Mouse (Mus musculus) neural tube, embryonic 12.5 days (tissue): ENCODE data around the gene Tshz2. TPM values are rescaled to one million over a fixed set of nuclear protein-coding genes. Genes with fewer than 3 reads are reported as not detected.

ENCODE experiments used
- ATAC-seq: fragments of 200-750 bp; cut with Nextera tagmentation; 2 replicates; pipeline ENCODE4 v1.8.0; 2017; ENCODE audit warnings: low read depth, mild to moderate bottlenecking, moderate TSS enrichment, moderate library complexity; ENCODE audit not compliant: low FRiP score
- H3K27ac ChIP-seq: fragments of 300-500 bp; sonication (generic); 2 replicates; pipeline ENCODE4 v1.5.1; 2016
- H3K27me3 ChIP-seq: fragments of 300-500 bp; sonication (generic); replicated peaks from 2 replicates; pipeline ENCODE4 v1.6.1; 2016; ENCODE audit warnings: mild to moderate bottlenecking
- H3K36me3 ChIP-seq: fragments of 300-500 bp; sonication (generic); 2 replicates; pipeline ENCODE4 v1.6.1; 2016; ENCODE audit warnings: mild to moderate bottlenecking
- H3K4me1 ChIP-seq: fragments of 300-500 bp; sonication (generic); 2 replicates; pipeline ENCODE4 v1.6.1; 2016
- H3K4me2 ChIP-seq: fragments of 300-500 bp; sonication (generic); replicated peaks from 2 replicates; pipeline ENCODE4 v1.6.1; 2016; ENCODE audit warnings: mild to moderate bottlenecking
- H3K4me3 ChIP-seq: fragments of 300-500 bp; sonication (generic); 2 replicates; pipeline ENCODE4 v1.5.1; 2016
- H3K9ac ChIP-seq: fragments of 300-500 bp; sonication (generic); 2 replicates; pipeline ENCODE4 v1.6.1; 2016; ENCODE audit warnings: mild to moderate bottlenecking
- H3K9me3 ChIP-seq: fragments of 300-500 bp; sonication (generic); 2 replicates; pipeline ENCODE4 v1.6.1; 2016; ENCODE audit warnings: mild to moderate bottlenecking
- WGBS: fragments of 180-500 bp; shearing (Covaris S2); methylation state at CpG from one replicate; pipeline ENCODE4 v1.1.7; 2016; 5-methylcytosine and 5-hydroxymethylcytosine counted together
- polyA plus RNA-seq: library from polyadenylated mRNA; unstranded; fragments of >200 nt; fragmentation: Nextera tagmentation; extraction: Ambion mirVana; gene quantifications from 2 replicates; pipeline ENCODE4 v1.2.1, GENCODE M21; 2016

Tshz2 gene
- polyA plus RNA-seq, 1 experiment from 2014 or later = 30.7 TPM

DNA sequence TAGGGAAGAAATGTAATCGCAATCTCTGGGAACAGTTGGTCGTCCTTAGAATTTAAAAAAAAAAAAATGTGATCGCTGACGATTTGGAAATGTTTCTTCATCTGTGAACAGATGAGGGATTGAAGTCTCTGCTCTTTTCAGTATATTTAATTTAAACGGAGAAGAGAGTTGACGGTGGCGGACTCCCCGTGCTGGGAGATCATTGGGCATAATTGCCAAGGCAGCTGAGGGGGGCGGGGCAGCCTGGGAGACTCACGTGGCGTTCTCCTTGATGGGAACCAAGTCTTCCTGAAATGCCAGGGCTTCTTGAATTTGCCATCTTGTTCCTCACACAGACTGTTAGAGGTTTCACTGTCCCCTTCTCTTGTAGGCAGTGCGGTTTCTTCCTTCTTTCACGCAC lies 404.5 kb downstream of the Tshz2 start:
- Histone ChIP-seq H3K4me2 (no peak overlapping the region), H3K9me3 (no peaks in the 10 kb centered on the region), H3K9ac (no peak overlapping the region), H3K27me3 (0 out of 2 replicates have a peak, but pooled peaks cover 3% of the 10 kb centered on the region), H3K4me1 (peaks cover 15% of the 10 kb centered on the region), H3K4me3 (no peak overlapping the region), H3K36me3 (no peaks in the 10 kb centered on the region), H3K27ac (no peak overlapping the region)
- WGBS = 62% methylated on average over 13 of the region's 13 CpGs
- no peak for ATAC-seq

DNA sequence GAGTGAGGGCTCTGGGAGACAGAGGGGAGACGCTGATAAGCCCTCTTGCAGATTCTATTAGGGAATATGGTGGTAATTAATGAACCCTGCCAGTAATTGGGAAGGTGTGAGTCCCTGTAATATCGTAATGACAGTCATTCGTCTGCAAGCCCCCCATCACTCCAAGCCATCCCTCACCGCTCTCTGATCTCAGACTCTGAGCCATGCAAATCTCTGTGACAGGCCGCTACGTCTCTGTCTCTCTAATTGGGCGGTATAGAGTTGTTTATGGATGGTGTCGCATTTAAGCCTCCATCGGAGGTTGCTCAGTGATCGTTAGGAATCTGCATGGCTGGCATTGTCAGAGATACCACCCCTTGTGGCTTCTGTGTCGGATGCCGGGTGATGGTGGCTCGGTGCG lies 407.0 kb downstream of the Tshz2 start:
- no peak for ATAC-seq
- 39% methylated on average over 14 of the region's 14 CpGs for WGBS
- Histone ChIP-seq H3K27ac (no peak overlapping the region), H3K36me3 (no peaks in the 10 kb centered on the region), H3K4me1 (peaks cover 15% of the 10 kb centered on the region), H3K4me3 (no peak overlapping the region), H3K9me3 (no peaks in the 10 kb centered on the region), H3K9ac (no peak overlapping the region), H3K27me3 (0 out of 2 replicates have a peak, but pooled peaks cover 3% of the 10 kb centered on the region), H3K4me2 (no peak overlapping the region)

- no peak for ATAC-seq
- H3K27me3 ChIP-seq = 0 out of 2 replicates have a peak, but pooled peaks cover 3% of the 10 kb centered on the region
- 60% methylated on average over 9 of the region's 9 CpGs for WGBS
- no peaks in the 10 kb centered on the region for H3K36me3 ChIP-seq
- H3K9ac ChIP-seq = no peak overlapping the region
- no peak overlapping the region for H3K4me3 ChIP-seq
- H3K27ac ChIP-seq = no peak overlapping the region
- H3K4me1 ChIP-seq = peaks cover 15% of the 10 kb centered on the region
- no peak overlapping the region for H3K4me2 ChIP-seq
- peaks cover 5% of the 10 kb centered on the region; the same call in 1 of the 2 replicates for H3K9me3 ChIP-seq
These were observed 408.3 kb downstream of the Tshz2 start for GRCm38 (mm10) chr2:170041101-170041500.

DNA sequence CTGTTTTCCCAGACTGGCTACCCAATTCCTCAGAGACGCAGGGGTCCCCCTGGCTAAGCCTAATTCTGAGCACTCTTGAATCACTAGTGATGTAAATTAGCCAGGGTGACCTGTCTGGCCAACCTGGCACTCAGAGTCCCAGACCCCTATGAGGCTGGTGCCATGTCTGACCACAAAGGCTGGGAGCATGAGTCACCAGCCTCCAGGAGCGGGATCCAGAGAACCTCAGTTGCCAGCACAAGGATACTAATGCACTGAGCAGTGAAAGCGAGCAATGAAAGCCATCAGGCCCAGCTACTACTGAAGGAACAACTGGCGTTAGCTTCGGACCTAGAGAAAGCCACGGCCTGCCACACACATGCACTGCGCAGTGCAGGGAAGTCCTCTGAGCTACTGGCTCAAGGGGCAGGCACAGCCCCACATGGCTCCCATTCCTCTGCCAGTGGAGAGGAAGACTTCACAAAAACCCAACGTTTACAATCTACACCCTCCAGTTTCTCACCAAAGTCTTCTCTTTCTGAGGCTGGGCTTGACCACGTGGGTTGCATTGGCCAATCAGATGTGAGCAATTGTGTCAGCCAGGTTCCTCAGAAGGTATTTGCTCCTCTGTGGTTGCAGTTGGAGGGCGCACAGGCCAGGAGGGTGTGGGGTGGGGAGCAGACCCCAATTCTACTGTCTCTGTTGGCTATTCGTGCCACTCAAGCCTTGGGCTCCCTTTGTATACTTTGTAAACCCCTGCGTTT lies 409.8 kb downstream of the Tshz2 start:
- Histone ChIP-seq H3K4me1 (peaks cover 7% of the 10 kb centered on the region), H3K4me2 (no peak overlapping the region), H3K9me3 (peaks cover 8% of the 10 kb centered on the region; the same call in 1 of the 2 replicates), H3K36me3 (no peaks in the 10 kb centered on the region), H3K9ac (no peak overlapping the region), H3K4me3 (no peak overlapping the region), H3K27me3 (0 out of 2 replicates have a peak, but pooled peaks cover 3% of the 10 kb centered on the region), H3K27ac (no peak overlapping the region)
- no peak for ATAC-seq
- WGBS = 88% methylated on average over 12 of the region's 12 CpGs

DNA sequence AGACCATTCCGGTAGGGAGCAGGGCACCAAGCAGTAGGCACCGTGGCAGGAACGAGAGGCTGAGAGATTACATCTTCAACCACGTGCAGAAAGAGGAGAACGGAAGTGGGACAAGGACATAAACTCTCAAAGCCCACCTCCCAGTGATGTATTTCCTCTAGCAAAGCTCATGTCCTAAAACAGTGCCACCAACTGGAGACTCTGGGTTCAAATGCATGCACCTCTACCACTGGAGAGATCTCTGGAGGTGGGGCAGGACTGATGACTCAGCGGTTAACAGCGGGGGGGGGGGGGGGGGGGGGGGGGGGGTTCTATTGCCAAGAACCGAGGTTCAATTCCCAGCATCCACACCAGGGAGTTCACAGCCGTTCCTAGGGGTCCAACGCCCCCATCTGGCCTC lies 410.5 kb downstream of the Tshz2 start:
- 0 out of 2 replicates have a peak, but pooled peaks cover 2% of the 10 kb centered on the region for H3K27me3 ChIP-seq
- no peak for ATAC-seq
- peaks cover 8% of the 10 kb centered on the region; the same call in 1 of the 2 replicates for H3K9me3 ChIP-seq
- no peaks in the 10 kb centered on the region for H3K36me3 ChIP-seq
- no peak overlapping the region for H3K4me3 ChIP-seq
- WGBS = 86% methylated on average over 8 of the region's 10 CpGs
- peaks cover 7% of the 10 kb centered on the region for H3K4me1 ChIP-seq
- H3K4me2 ChIP-seq = no peak overlapping the region
- H3K9ac ChIP-seq = no peak overlapping the region
- no peak overlapping the region for H3K27ac ChIP-seq

GRCm38 (mm10) chr2:170045896-170046295 lies 413.1 kb downstream of the Tshz2 start:
- H3K4me2 ChIP-seq = no peak overlapping the region
- no peak overlapping the region for H3K27ac ChIP-seq
- no peaks in the 10 kb centered on the region for H3K27me3 ChIP-seq
- no peaks in the 10 kb centered on the region for H3K36me3 ChIP-seq
- 84% methylated on average over 11 of the region's 11 CpGs for WGBS
- H3K4me1 ChIP-seq = peaks cover 5% of the 10 kb centered on the region
- no peak for ATAC-seq
- no peak overlapping the region for H3K4me3 ChIP-seq
- H3K9ac ChIP-seq = no peak overlapping the region
- peaks cover 8% of the 10 kb centered on the region; the same call in 1 of the 2 replicates for H3K9me3 ChIP-seq

- no peaks in the 10 kb centered on the region for H3K36me3 ChIP-seq
- H3K9ac ChIP-seq = no peak overlapping the region
- WGBS = 91% methylated on average over 9 of the region's 9 CpGs
These were observed 413.7 kb downstream of the Tshz2 start for GRCm38 (mm10) chr2:170046371-170047145.

GRCm38 (mm10) chr2:170048831-170049230 lies 416.0 kb downstream of the Tshz2 start:
- H3K27ac ChIP-seq = no peak overlapping the region
- H3K4me2 ChIP-seq = no peak overlapping the region
- no peak for ATAC-seq
- peaks cover 8% of the 10 kb centered on the region; the same call in 1 of the 2 replicates for H3K9me3 ChIP-seq
- no peaks in the 10 kb centered on the region for H3K36me3 ChIP-seq
- no peaks in the 10 kb centered on the region for H3K27me3 ChIP-seq
- H3K4me1 ChIP-seq = no peaks in the 10 kb centered on the region
- H3K9ac ChIP-seq = no peak overlapping the region
- 97% methylated on average over 1 of the region's 1 CpGs for WGBS
- H3K4me3 ChIP-seq = no peak overlapping the region

More at GRCm38 (mm10) chr2:170046371-170047145, 413.7 kb downstream of the Tshz2 start:
- H3K4me3 ChIP-seq = no peak overlapping the region
- no peak for ATAC-seq
- H3K9me3 ChIP-seq = peaks cover 8% of the 10 kb centered on the region; the same call in 1 of the 2 replicates
- H3K27me3 ChIP-seq = no peaks in the 10 kb centered on the region
- H3K27ac ChIP-seq = no peak overlapping the region
- H3K4me2 ChIP-seq = no peak overlapping the region
- no peaks in the 10 kb centered on the region for H3K4me1 ChIP-seq

GRCm38 (mm10) chr2:170050651-170051050 lies 417.8 kb downstream of the Tshz2 start:
- H3K9ac ChIP-seq = no peak overlapping the region
- no peaks in the 10 kb centered on the region for H3K27me3 ChIP-seq
- peaks cover 7% of the 10 kb centered on the region; the same call in 1 of the 2 replicates for H3K9me3 ChIP-seq
- no peak overlapping the region for H3K4me2 ChIP-seq
- no peaks in the 10 kb centered on the region for H3K4me1 ChIP-seq
- 47% methylated on average over 5 of the region's 5 CpGs for WGBS
- no peaks in the 10 kb centered on the region for H3K36me3 ChIP-seq
- no peak for ATAC-seq
- no peak overlapping the region for H3K4me3 ChIP-seq
- no peak overlapping the region for H3K27ac ChIP-seq

- 60% methylated on average over 6 of the region's 6 CpGs for WGBS
- no peaks in the 10 kb centered on the region for H3K4me1 ChIP-seq
These were observed 418.6 kb downstream of the Tshz2 start for GRCm38 (mm10) chr2:170051441-170051840.

DNA sequence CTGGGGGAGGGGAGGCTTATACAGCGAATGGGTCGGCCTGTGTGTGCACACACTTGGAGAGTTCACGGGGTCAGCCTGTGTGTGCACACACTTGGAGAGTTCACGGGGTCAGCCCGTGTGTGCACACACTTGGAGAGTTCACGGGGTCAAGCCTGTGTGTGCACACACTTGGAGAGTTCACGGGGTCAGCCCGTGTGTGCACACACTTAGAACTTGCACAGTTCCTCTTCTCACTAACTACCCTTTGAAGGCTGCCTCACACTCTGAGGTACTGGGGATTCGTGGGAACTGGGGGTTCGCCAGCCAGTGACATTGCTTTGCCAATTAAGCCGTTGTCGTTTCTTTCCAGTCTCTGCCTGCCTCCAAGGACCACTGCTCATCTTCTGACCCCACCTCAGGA lies 422.1 kb downstream of the Tshz2 start:
- 83% methylated on average over 12 of the region's 12 CpGs for WGBS
- H3K27ac ChIP-seq = no peak overlapping the region
- no peak for ATAC-seq

More at GRCm38 (mm10) chr2:170051441-170051840, 418.6 kb downstream of the Tshz2 start:
- H3K9ac ChIP-seq = no peak overlapping the region
- no peaks in the 10 kb centered on the region for H3K36me3 ChIP-seq
- ATAC-seq = no peak
- no peaks in the 10 kb centered on the region for H3K9me3 ChIP-seq
- H3K27ac ChIP-seq = no peak overlapping the region
- no peak overlapping the region for H3K4me2 ChIP-seq
- no peaks in the 10 kb centered on the region for H3K27me3 ChIP-seq
- H3K4me3 ChIP-seq = no peak overlapping the region

GRCm38 (mm10) chr2:170055413-170055812 lies 422.6 kb downstream of the Tshz2 start:
- H3K4me3 ChIP-seq = no peak overlapping the region

More for the DNA sequence above, 422.1 kb downstream of the Tshz2 start:
- H3K9me3 ChIP-seq = no peaks in the 10 kb centered on the region
- H3K9ac ChIP-seq = no peak overlapping the region
- no peak overlapping the region for H3K4me2 ChIP-seq
- no peaks in the 10 kb centered on the region for H3K4me1 ChIP-seq
- no peak overlapping the region for H3K4me3 ChIP-seq
- H3K36me3 ChIP-seq = no peaks in the 10 kb centered on the region
- no peaks in the 10 kb centered on the region for H3K27me3 ChIP-seq

More at GRCm38 (mm10) chr2:170055413-170055812, 422.6 kb downstream of the Tshz2 start:
- Histone ChIP-seq H3K27ac (no peak overlapping the region), H3K4me1 (no peaks in the 10 kb centered on the region), H3K9me3 (no peaks in the 10 kb centered on the region), H3K27me3 (no peaks in the 10 kb centered on the region), H3K4me2 (no peak overlapping the region), H3K9ac (no peak overlapping the region), H3K36me3 (no peaks in the 10 kb centered on the region)
- ATAC-seq = no peak
- WGBS = 39% methylated on average over 9 of the region's 9 CpGs
